Mouse (Mus musculus) kidney, adult 2 months (tissue): ENCODE measurements around the gene Astn2. TPM values are rescaled to one million over a fixed set of nuclear protein-coding genes. Genes with fewer than 3 reads are reported as not detected.

ENCODE experiments used
- DNase-seq: peaks from one replicate; pipeline ENCODE4 v3.0.0; 2021
- H3K27ac ChIP-seq: fragments of 200-500 bp; 2 replicates; pipeline ENCODE4 v1.5.1; 2012; ENCODE audit warnings: low read depth, low read length, control low read depth, inconsistent platforms; ENCODE audit not compliant: insufficient read depth
- H3K27me3 ChIP-seq: fragments of 200-500 bp; replicated peaks from 2 replicates; pipeline ENCODE4 v1.6.1; 2012; ENCODE audit warnings: mild to moderate bottlenecking, moderate library complexity, low read length, inconsistent platforms; ENCODE audit not compliant: control insufficient read depth, insufficient read depth
- H3K36me3 ChIP-seq: fragments of 200-500 bp; 2 replicates; pipeline ENCODE4 v1.6.1; 2012; ENCODE audit warnings: mild to moderate bottlenecking, moderate library complexity, low read length, inconsistent platforms; ENCODE audit not compliant: control insufficient read depth, insufficient read depth
- H3K4me1 ChIP-seq: fragments of 200-500 bp; 2 replicates; pipeline ENCODE4 v1.6.1; 2011; ENCODE audit warnings: low read length; ENCODE audit not compliant: control insufficient read depth, insufficient read depth
- H3K4me3 ChIP-seq: fragments of 200-500 bp; 2 replicates; pipeline ENCODE4 v1.5.1; 2011; ENCODE audit warnings: mild to moderate bottlenecking, low read depth, low read length, control low read depth; ENCODE audit not compliant: insufficient read depth
- CTCF ChIP-seq: fragments of 200-500 bp; conservative IDR thresholded peaks from 2 replicates; pipeline ENCODE4 v1.5.1; 2011; ENCODE audit warnings: low read depth, mild to moderate bottlenecking, control low read depth, low read length, moderate library complexity, mixed read lengths; ENCODE audit not compliant: insufficient read depth, insufficient read length
- POLR2A ChIP-seq: fragments of 200-500 bp; IDR thresholded peaks from one replicate; pipeline ENCODE4 v1.6.1; 2011; ENCODE audit warnings: low read depth, low read length, control low read depth
- WGBS: fragments of 180-500 bp; shearing (Covaris S2); methylation state at CpG from one replicate; pipeline ENCODE4 v1.1.7; 2018; 5-methylcytosine and 5-hydroxymethylcytosine counted together
- polyA plus RNA-seq: library from polyadenylated mRNA; depleted of rRNA; stranded (reverse); fragments of >200 nt; gene quantifications from 2 replicates; pipeline ENCODE4 v1.2.3, GENCODE M21; 2012

Astn2 gene
- polyA plus RNA-seq, 1 experiment, result 2.5 TPM

DNA sequence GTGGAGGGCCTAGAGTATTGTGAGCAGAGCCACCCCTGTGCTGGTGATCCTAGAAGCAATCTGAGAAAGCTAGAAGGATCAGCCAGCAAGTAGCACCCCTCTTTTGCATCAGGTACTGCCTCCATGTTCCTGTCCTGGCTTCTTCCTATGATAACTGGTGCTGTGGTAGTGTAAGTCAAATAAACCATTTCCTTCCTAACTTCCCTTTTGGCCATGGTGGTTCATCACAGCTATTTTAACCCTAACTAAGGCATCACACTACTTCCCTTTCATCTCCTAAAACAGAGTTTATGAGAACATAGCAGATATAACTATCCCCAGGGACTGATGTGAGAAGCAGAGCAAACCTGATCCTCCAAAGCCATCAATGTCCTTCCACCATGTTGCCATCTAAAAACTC, 897.5 kb downstream of the Astn2 start:
- H3K27me3 ChIP-seq, result no peaks in the 10 kb centered on the region
- no peak overlapping the region for H3K4me3 ChIP-seq

GRCm38 (mm10) chr4:65496463-65496834, 908.0 kb downstream of the Astn2 start:
- Histone ChIP-seq H3K36me3 (no peaks in the 10 kb centered on the region), H3K4me3 (no peak overlapping the region), H3K27ac (no peak overlapping the region), H3K4me1 (peaks cover 7% of the 10 kb centered on the region), H3K27me3 (no peaks in the 10 kb centered on the region)
- WGBS, result 2% methylated on average over 3 of the region's 3 CpGs
- TF ChIP-seq POLR2A (no peak), CTCF (peak; percentile 95)
- peak; percentile 95 for DNase-seq

More for the DNA sequence above, 897.5 kb downstream of the Astn2 start:
- H3K36me3 ChIP-seq, result no peaks in the 10 kb centered on the region
- DNase-seq, result no peak
- no peak overlapping the region for H3K27ac ChIP-seq
- no peak for TF ChIP-seq POLR2A
- no peak for TF ChIP-seq CTCF
- H3K4me1 ChIP-seq, result 0 out of 2 replicates have a peak, but pooled peaks cover 4% of the 10 kb centered on the region

GRCm38 (mm10) chr4:65495705-65496462, 908.5 kb downstream of the Astn2 start:
- Histone ChIP-seq H3K4me3 (no peak overlapping the region), H3K27me3 (no peaks in the 10 kb centered on the region), H3K4me1 (peaks cover 7% of the 10 kb centered on the region), H3K27ac (no peak overlapping the region), H3K36me3 (no peaks in the 10 kb centered on the region)
- no peak for DNase-seq
- WGBS, result 75% methylated on average over 6 of the region's 6 CpGs
- no peak for TF ChIP-seq CTCF
- TF ChIP-seq POLR2A, result no peak

GRCm38 (mm10) chr4:65491541-65491940, 912.9 kb downstream of the Astn2 start:
- TF ChIP-seq POLR2A (no peak), CTCF (no peak)
- H3K27ac ChIP-seq, result peak overlapping the region; percentile 59
- H3K27me3 ChIP-seq, result no peaks in the 10 kb centered on the region
- H3K36me3 ChIP-seq, result no peaks in the 10 kb centered on the region
- no peak overlapping the region for H3K4me3 ChIP-seq
- DNase-seq, result peak; percentile 92
- 38% methylated on average over 2 of the region's 2 CpGs for WGBS
- H3K4me1 ChIP-seq, result peaks cover 7% of the 10 kb centered on the region

DNA sequence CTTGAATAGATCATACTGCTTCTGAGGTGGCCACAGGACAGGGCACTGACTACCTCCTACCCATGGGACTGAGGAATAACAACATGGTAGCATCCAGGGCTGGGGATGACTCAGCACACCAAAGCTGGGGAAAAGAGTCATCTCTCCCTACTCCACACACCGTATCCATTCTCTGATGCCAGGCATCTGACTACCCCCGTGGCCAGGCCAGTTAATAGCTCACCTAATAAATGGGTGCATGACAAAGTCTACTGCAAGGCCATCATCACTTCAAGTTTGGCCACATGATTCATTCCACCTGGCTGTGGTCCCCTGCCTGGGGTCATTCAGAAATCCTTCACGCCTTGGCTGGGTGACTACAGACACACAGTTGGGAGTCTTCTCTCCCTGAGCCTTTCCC, 914.7 kb downstream of the Astn2 start:
- DNase-seq, result peak; percentile 94
- H3K36me3 ChIP-seq, result no peaks in the 10 kb centered on the region
- 37% methylated on average over 3 of the region's 3 CpGs for WGBS
- no peaks in the 10 kb centered on the region for H3K27me3 ChIP-seq
- no peak overlapping the region for H3K4me3 ChIP-seq
- H3K4me1 ChIP-seq, result peaks cover 7% of the 10 kb centered on the region
- no peak overlapping the region for H3K27ac ChIP-seq
- TF ChIP-seq POLR2A, result no peak
- TF ChIP-seq CTCF, result no peak

DNA sequence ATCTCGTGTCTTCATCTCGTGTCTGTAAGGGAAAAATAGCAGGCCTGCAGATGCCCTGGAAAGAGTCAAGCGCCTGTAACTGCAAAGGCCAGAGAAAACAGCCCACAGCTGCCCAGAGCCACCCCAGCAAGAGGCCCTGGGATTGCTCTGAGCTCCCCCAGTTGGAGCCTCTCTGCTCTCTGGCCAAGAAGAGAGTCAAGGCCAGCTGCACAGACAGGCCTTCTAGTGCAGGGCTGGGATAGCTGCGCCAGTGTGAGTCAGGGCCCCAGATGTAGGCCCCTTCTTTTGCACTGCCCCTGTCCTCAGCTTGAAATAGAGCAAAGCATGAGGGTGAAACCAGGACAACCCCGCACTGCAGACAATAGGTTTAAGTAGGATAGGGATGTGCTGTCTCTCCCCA, 922.8 kb downstream of the Astn2 start:
- Histone ChIP-seq H3K4me3 (no peak overlapping the region), H3K4me1 (no peaks in the 10 kb centered on the region), H3K27ac (no peak overlapping the region), H3K27me3 (no peaks in the 10 kb centered on the region), H3K36me3 (no peaks in the 10 kb centered on the region)
- TF ChIP-seq POLR2A (no peak), CTCF (no peak)
- WGBS, result 84% methylated on average over 5 of the region's 5 CpGs
- no peak for DNase-seq

DNA sequence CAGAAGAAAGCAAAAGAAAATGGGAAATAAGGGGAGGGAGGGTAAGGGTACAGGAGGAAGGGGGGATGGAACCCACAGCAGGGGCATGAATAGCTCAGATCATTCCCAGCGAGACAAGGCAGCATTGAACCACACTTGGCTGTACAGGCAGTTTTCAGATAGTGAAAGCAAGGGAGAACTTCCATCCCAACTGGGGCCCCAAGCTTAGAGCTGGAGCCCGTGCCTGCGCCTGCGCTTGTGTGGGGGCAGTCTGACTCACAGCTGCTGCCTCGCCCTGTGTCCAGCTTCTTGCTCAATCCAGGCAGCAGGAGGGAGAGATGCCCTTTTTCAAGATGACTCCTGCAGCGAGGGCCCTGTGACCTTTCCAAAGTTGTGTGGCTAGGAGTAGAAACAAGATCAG, 927.3 kb downstream of the Astn2 start:
- H3K27ac ChIP-seq, result no peak overlapping the region
- no peaks in the 10 kb centered on the region for H3K4me1 ChIP-seq
- no peak for DNase-seq
- H3K27me3 ChIP-seq, result no peaks in the 10 kb centered on the region
- TF ChIP-seq CTCF (no peak), POLR2A (no peak)
- 70% methylated on average over 6 of the region's 6 CpGs for WGBS
- no peaks in the 10 kb centered on the region for H3K36me3 ChIP-seq
- H3K4me3 ChIP-seq, result no peak overlapping the region
